Mouse (Mus musculus) stomach, postnatal 0 days (tissue): ENCODE measurements around the gene Skida1. TPM values are rescaled to one million over a fixed set of nuclear protein-coding genes. Genes with fewer than 3 reads are reported as not detected.

Experiments
- ATAC-seq: fragments of 200-750 bp; cut with Nextera tagmentation; 2 replicates; pipeline ENCODE4 v1.8.0; 2017; ENCODE audit not compliant: low FRiP score, low TSS enrichment
- DNase-seq: peaks from one replicate; pipeline ENCODE4 v3.0.0-alpha.2; 2016; ENCODE audit warnings: low spot score
- H3K27ac ChIP-seq: fragments of 300-500 bp; sonication (generic); replicated peaks from 2 replicates; pipeline ENCODE4 v1.5.1; 2014; ENCODE audit warnings: mild to moderate bottlenecking, control low read depth
- H3K27me3 ChIP-seq: fragments of 300-500 bp; sonication (generic); 2 replicates; pipeline ENCODE4 v1.6.1; 2014; ENCODE audit warnings: low read length; ENCODE audit not compliant: control insufficient read depth, insufficient read depth
- H3K36me3 ChIP-seq: fragments of 300-500 bp; sonication (generic); 2 replicates; pipeline ENCODE4 v1.6.1; 2014; ENCODE audit warnings: low read length, mixed read lengths; ENCODE audit not compliant: control insufficient read depth, insufficient read depth
- H3K4me1 ChIP-seq: fragments of 300-500 bp; sonication (generic); replicated peaks from 2 replicates; pipeline ENCODE4 v1.6.1; 2014; ENCODE audit warnings: antibody characterized with exemption; ENCODE audit not compliant: control insufficient read depth, insufficient read depth
- H3K4me2 ChIP-seq: fragments of 300-500 bp; sonication (generic); replicated peaks from 2 replicates; pipeline ENCODE4 v1.6.1; 2014; ENCODE audit warnings: low read depth, mild to moderate bottlenecking, control low read depth, moderate library complexity
- H3K4me3 ChIP-seq: fragments of 300-500 bp; sonication (generic); 2 replicates; pipeline ENCODE4 v1.5.1; 2014; ENCODE audit warnings: low read depth, low read length, control low read depth
- H3K9ac ChIP-seq: fragments of 300-500 bp; sonication (generic); 2 replicates; pipeline ENCODE4 v1.6.1; 2014; ENCODE audit warnings: mild to moderate bottlenecking, low read length, control low read depth, mixed read lengths
- H3K9me3 ChIP-seq: fragments of 300-500 bp; sonication (generic); 2 replicates; pipeline ENCODE4 v1.6.1; 2016; ENCODE audit warnings: low read length; ENCODE audit not compliant: control insufficient read depth
- CTCF ChIP-seq: IDR thresholded peaks from 2 replicates; pipeline ENCODE4 v1.5.1; 2016; ENCODE audit warnings: antibody characterized with exemption, low read depth, mild to moderate bottlenecking, moderate library complexity
- EP300 ChIP-seq: optimal IDR thresholded peaks from 2 replicates; pipeline ENCODE3; 2016; ENCODE audit warnings: antibody characterized with exemption
- WGBS: fragments of 180-500 bp; shearing (Covaris S2); extraction: QIAGEN DNeasy Blood & Tissue Kit; methylation state at CpG from one replicate; pipeline ENCODE4 v1.1.7; 2014; 5-methylcytosine and 5-hydroxymethylcytosine counted together
- polyA plus RNA-seq: library from polyadenylated mRNA; unstranded; fragments of >200 nt; fragmentation: Nextera tagmentation; extraction: Ambion mirVana; gene quantifications from 2 replicates; pipeline ENCODE4 v1.2.1, GENCODE M21; 2015

The Skida1 gene
- polyA plus RNA-seq, 1 experiment from 2014 or later, result 1.9 TPM

- ATAC-seq (no peak), DNase-seq (no peak)
- H3K4me2 ChIP-seq, result no peak overlapping the region
- no peaks in the 10 kb centered on the region for H3K9me3 ChIP-seq
- H3K4me1 ChIP-seq, result 0 out of 2 replicates have a peak, but pooled peaks cover 2% of the 10 kb centered on the region
- no peaks in the 10 kb centered on the region for H3K36me3 ChIP-seq
- no peaks in the 10 kb centered on the region for H3K27me3 ChIP-seq
- TF ChIP-seq EP300 (no peak), CTCF (no peak)
- H3K4me3 ChIP-seq, result no peak overlapping the region
- H3K27ac ChIP-seq, result no peak overlapping the region
- H3K9ac ChIP-seq, result no peak overlapping the region
- WGBS, result 80% methylated on average over 3 of the region's 3 CpGs
Observed at GRCm38 (mm10) chr2:18038141-18038752, 10.6 kb downstream of the Skida1 start.

- no peak within 1 kb of the TSS for H3K27ac ChIP-seq
- H3K36me3 ChIP-seq, result no peaks in the 10 kb centered on the region
- H3K4me3 ChIP-seq, result no peak within 1 kb of the TSS
- H3K9me3 ChIP-seq, result no peaks in the 10 kb centered on the region
- H3K4me1 ChIP-seq, result no peaks in the 10 kb centered on the region
- H3K9ac ChIP-seq, result no peak within 1 kb of the TSS
- TF ChIP-seq EP300, result no peak
- TF ChIP-seq CTCF, result no peak
- DNase-seq (no peak), ATAC-seq (no peak)
- no peak within 1 kb of the TSS for H3K4me2 ChIP-seq
- H3K27me3 ChIP-seq, result no peaks in the 10 kb centered on the region
- WGBS, result 80% methylated on average over 2 of the region's 2 CpGs
Observed at GRCm38 (mm10) chr2:18037491-18037890, 11.4 kb downstream of the Skida1 start, which contains the start of gene A930004D18Rik. Gene A930004D18Rik (minus strand): TSS chr2:18037737.

GRCm38 (mm10) chr2:18034371-18035250 lies 14.2 kb downstream of the Skida1 start:
- TF ChIP-seq EP300, result no peak
- no peak for TF ChIP-seq CTCF
- H3K4me1 ChIP-seq, result no peaks in the 10 kb centered on the region
- no peaks in the 10 kb centered on the region for H3K36me3 ChIP-seq
- ATAC-seq (no peak), DNase-seq (no peak)
- no peak overlapping the region for H3K4me3 ChIP-seq
- WGBS, result 81% methylated on average over 10 of the region's 10 CpGs
- H3K9ac ChIP-seq, result no peak overlapping the region
- H3K27me3 ChIP-seq, result no peaks in the 10 kb centered on the region
- H3K9me3 ChIP-seq, result no peaks in the 10 kb centered on the region
- no peak overlapping the region for H3K4me2 ChIP-seq
- no peak overlapping the region for H3K27ac ChIP-seq

- Histone ChIP-seq H3K4me1 (no peaks in the 10 kb centered on the region), H3K27me3 (no peaks in the 10 kb centered on the region), H3K27ac (no peak overlapping the region), H3K4me2 (no peak overlapping the region), H3K4me3 (no peak overlapping the region), H3K36me3 (no peaks in the 10 kb centered on the region), H3K9me3 (no peaks in the 10 kb centered on the region), H3K9ac (no peak overlapping the region)
- WGBS, result 87% methylated on average over 10 of the region's 10 CpGs
- no peak for DNase-seq
- no peak for ATAC-seq
- TF ChIP-seq CTCF (no peak), EP300 (no peak)
Observed at GRCm38 (mm10) chr2:18033166-18034108, 15.4 kb downstream of the Skida1 start.

- Histone ChIP-seq H3K9ac (no peak overlapping the region), H3K4me1 (no peaks in the 10 kb centered on the region), H3K27me3 (no peaks in the 10 kb centered on the region), H3K4me3 (no peak overlapping the region), H3K4me2 (no peak overlapping the region), H3K36me3 (no peaks in the 10 kb centered on the region), H3K27ac (no peak overlapping the region), H3K9me3 (no peaks in the 10 kb centered on the region)
- ATAC-seq (no peak), DNase-seq (no peak)
- WGBS, result 86% methylated on average over 5 of the region's 5 CpGs
- TF ChIP-seq EP300, result no peak
- TF ChIP-seq CTCF, result no peak
Observed at GRCm38 (mm10) chr2:18032538-18032895, 16.3 kb downstream of the Skida1 start.
